Mouse (Mus musculus) ovary, postnatal 14 days (tissue): ENCODE measurements at regions not wholly inside any gene's neighbourhood (a gene's known extent, or its start where the extent isn't known, plus 50 kb on each side); places are given as distances from the start of the nearest gene placed in this dataset.

ENCODE experiments used
- DNase-seq: peaks from one replicate; pipeline ENCODE4 v3.0.0; 2022; ENCODE audit warnings: low spot score

- no peak for DNase-seq
Observed at GRCm38 (mm10) chr6:67114753-67115152, 77.5 kb upstream of the Gadd45a start.

GRCm38 (mm10) chr6:67113686-67114278 lies 76.5 kb upstream of the Gadd45a start:
- no peak for DNase-seq

GRCm38 (mm10) chr6:67113261-67113660 lies 76.0 kb upstream of the Gadd45a start:
- DNase-seq: no peak

GRCm38 (mm10) chr6:67112311-67112710 lies 75.1 kb upstream of the Gadd45a start:
- no peak for DNase-seq

- DNase-seq: no peak
Observed at GRCm38 (mm10) chr6:67111581-67111980, 74.3 kb upstream of the Gadd45a start.

- no peak for DNase-seq
Observed at GRCm38 (mm10) chr6:67110391-67110790, 73.1 kb upstream of the Gadd45a start.

- DNase-seq: no peak
Observed at GRCm38 (mm10) chr6:67109774-67110173, 72.5 kb upstream of the Gadd45a start.

- DNase-seq: no peak
Observed at GRCm38 (mm10) chr6:67107517-67107916, 70.3 kb upstream of the Gadd45a start.

- no peak for DNase-seq
Observed at GRCm38 (mm10) chr6:67106493-67106892, 69.2 kb upstream of the Gadd45a start.

GRCm38 (mm10) chr6:67105386-67105785 lies 68.1 kb upstream of the Gadd45a start:
- no peak for DNase-seq

GRCm38 (mm10) chr6:67104205-67104604 lies 66.9 kb upstream of the Gadd45a start:
- no peak for DNase-seq

- peak; percentile 55 for DNase-seq
Observed at GRCm38 (mm10) chr6:67102541-67103134, 65.4 kb upstream of the Gadd45a start.

GRCm38 (mm10) chr6:67102014-67102413 lies 64.8 kb upstream of the Gadd45a start:
- no peak for DNase-seq

GRCm38 (mm10) chr6:67094426-67094825 lies 57.2 kb upstream of the Gadd45a start:
- no peak for DNase-seq

GRCm38 (mm10) chr6:67093128-67093527 lies 55.9 kb upstream of the Gadd45a start:
- DNase-seq: no peak

GRCm38 (mm10) chr6:67090150-67090549 lies 52.9 kb upstream of the Gadd45a start:
- DNase-seq: no peak

- no peak for DNase-seq
Observed at GRCm38 (mm10) chr6:67089530-67090140, 52.4 kb upstream of the Gadd45a start.

- no peak for DNase-seq
Observed at GRCm38 (mm10) chr6:67088741-67089455, 51.6 kb upstream of the Gadd45a start.

- no peak for DNase-seq
Observed at GRCm38 (mm10) chr6:67087837-67088440, 50.7 kb upstream of the Gadd45a start.

- no peak for DNase-seq
Observed at GRCm38 (mm10) chr6:67087393-67087792, 50.1 kb upstream of the Gadd45a start.
